Mouse (Mus musculus) kidney, embryonic 14.5 days (tissue): Measurements from ENCODE around the gene Rc3h1. TPM values are rescaled to one million over a fixed set of nuclear protein-coding genes. Genes with fewer than 3 reads are reported as not detected.
A peak's percentile ranks its signal among the peaks of the same experiment; 100 is the strongest.
"Not testable (repeated sequence)": the region's sequence is repeated elsewhere in the genome, so short reads cannot be mapped to it uniquely, and the experiment has no call there.

Experiments
- ATAC-seq: fragments of 200-750 bp; cut with Nextera tagmentation; 2 replicates; pipeline ENCODE4 v1.8.0; 2017; ENCODE audit warnings: moderate number of reproducible peaks, mild to moderate bottlenecking, moderate TSS enrichment, moderate library complexity; ENCODE audit not compliant: low FRiP score, low TSS enrichment
- H3K27ac ChIP-seq: fragments of 300-500 bp; sonication (generic); 2 replicates; pipeline ENCODE4 v1.5.1; 2014; ENCODE audit warnings: low read depth, mild to moderate bottlenecking, low read length, moderate library complexity, mixed read lengths
- H3K27me3 ChIP-seq: fragments of 300-500 bp; sonication (generic); 2 replicates; pipeline ENCODE4 v1.6.1; 2014; ENCODE audit warnings: mild to moderate bottlenecking, low read length; ENCODE audit not compliant: control insufficient read depth, insufficient read depth
- H3K36me3 ChIP-seq: fragments of 300-500 bp; sonication (generic); 2 replicates; pipeline ENCODE4 v1.6.1; 2014; ENCODE audit warnings: low read length, mixed read lengths; ENCODE audit not compliant: control insufficient read depth, insufficient read depth
- H3K4me1 ChIP-seq: fragments of 300-500 bp; sonication (generic); 2 replicates; pipeline ENCODE4 v1.6.1; 2014; ENCODE audit warnings: low read length, mixed read lengths; ENCODE audit not compliant: control insufficient read depth, insufficient read depth
- H3K4me2 ChIP-seq: fragments of 300-500 bp; sonication (generic); replicated peaks from 2 replicates; pipeline ENCODE4 v1.6.1; 2014; ENCODE audit warnings: low read depth, mild to moderate bottlenecking, low read length
- H3K4me3 ChIP-seq: fragments of 300-500 bp; sonication (generic); 2 replicates; pipeline ENCODE4 v1.5.1; 2014; ENCODE audit warnings: mild to moderate bottlenecking, low read length
- H3K9ac ChIP-seq: fragments of 300-500 bp; sonication (generic); 2 replicates; pipeline ENCODE4 v1.6.1; 2014; ENCODE audit warnings: low read depth, mild to moderate bottlenecking, low read length, moderate library complexity
- H3K9me3 ChIP-seq: fragments of 300-500 bp; sonication (generic); 2 replicates; pipeline ENCODE4 v1.6.1; 2016; ENCODE audit warnings: low read length; ENCODE audit not compliant: control insufficient read depth
- WGBS: fragments of 180-500 bp; shearing (Covaris S2); extraction: QIAGEN DNeasy Blood & Tissue Kit; methylation state at CpG from one replicate; pipeline ENCODE4 v1.1.7; 2014; 5-methylcytosine and 5-hydroxymethylcytosine counted together
- polyA plus RNA-seq: library from polyadenylated mRNA; unstranded; fragments of >200 nt; fragmentation: Nextera tagmentation; extraction: Ambion mirVana; gene quantifications from 2 replicates; pipeline ENCODE4 v1.2.1, GENCODE M21; 2014

Gene Rc3h1
- polyA plus RNA-seq, 1 experiment from 2014 or later, result 14.0 TPM

GRCm38 (mm10) chr1:160881378-160881777 is 24.8 kb upstream of the Rc3h1 start:
- not testable (repeated sequence) for H3K36me3 ChIP-seq, H3K4me1 ChIP-seq, H3K9me3 ChIP-seq, ATAC-seq, H3K9ac ChIP-seq, H3K4me3 ChIP-seq, H3K4me2 ChIP-seq, H3K27ac ChIP-seq, H3K27me3 ChIP-seq
- 100% methylated on average over 1 of the region's 1 CpGs for WGBS

- H3K4me2 ChIP-seq, result no peak overlapping the region
- no peak overlapping the region for H3K9ac ChIP-seq
- H3K9me3 ChIP-seq, result no peaks in the 10 kb centered on the region
- no peaks in the 10 kb centered on the region for H3K36me3 ChIP-seq
- no peaks in the 10 kb centered on the region for H3K4me1 ChIP-seq
- no peak for ATAC-seq
- WGBS, result 67% methylated on average over 3 of the region's 3 CpGs
- H3K27me3 ChIP-seq, result no peaks in the 10 kb centered on the region
- no peak overlapping the region for H3K4me3 ChIP-seq
- no peak overlapping the region for H3K27ac ChIP-seq
Measured at GRCm38 (mm10) chr1:160881968-160882367, 24.2 kb upstream of the Rc3h1 start.

- Histone ChIP-seq H3K9me3 (no peaks in the 10 kb centered on the region), H3K9ac (no peak overlapping the region), H3K4me2 (no peak overlapping the region), H3K27me3 (no peaks in the 10 kb centered on the region), H3K27ac (no peak overlapping the region), H3K4me1 (no peaks in the 10 kb centered on the region), H3K36me3 (no peaks in the 10 kb centered on the region), H3K4me3 (no peak overlapping the region)
- ATAC-seq, result no peak
- 83% methylated on average over 3 of the region's 3 CpGs for WGBS
Measured at GRCm38 (mm10) chr1:160884273-160884672, 21.9 kb upstream of the Rc3h1 start.

DNA sequence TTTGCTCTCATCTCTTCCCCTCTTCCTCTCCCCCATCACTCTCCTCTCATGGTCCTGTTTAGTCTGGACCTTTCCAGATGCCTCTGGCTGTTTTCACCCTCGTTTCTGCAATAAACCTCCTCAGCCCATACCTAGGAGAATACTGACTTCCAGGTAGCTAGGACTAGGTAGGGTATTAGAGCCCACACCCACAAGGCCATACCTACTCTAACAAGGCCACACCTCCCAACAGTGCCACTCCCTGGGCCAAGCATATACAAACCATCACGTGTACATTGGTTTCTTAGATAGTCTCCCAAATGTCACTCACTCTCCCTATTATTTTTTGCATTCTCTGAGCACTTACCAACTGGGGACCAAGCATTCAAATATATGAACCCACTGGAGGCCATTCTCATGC is 21.2 kb upstream of the Rc3h1 start:
- no peaks in the 10 kb centered on the region for H3K27me3 ChIP-seq
- H3K4me3 ChIP-seq, result no peak overlapping the region
- H3K9ac ChIP-seq, result no peak overlapping the region
- H3K9me3 ChIP-seq, result no peaks in the 10 kb centered on the region
- H3K4me2 ChIP-seq, result no peak overlapping the region
- H3K4me1 ChIP-seq, result no peaks in the 10 kb centered on the region
- WGBS, result 59% methylated on average over 2 of the region's 2 CpGs
- no peaks in the 10 kb centered on the region for H3K36me3 ChIP-seq
- H3K27ac ChIP-seq, result no peak overlapping the region
- ATAC-seq, result no peak

GRCm38 (mm10) chr1:160899701-160900100 is 6.5 kb upstream of the Rc3h1 start:
- 0 out of 2 replicates have a peak, but pooled peaks have one; percentile 45 for ATAC-seq
- Histone ChIP-seq H3K4me3 (no peak overlapping the region), H3K4me2 (no peak overlapping the region), H3K27ac (no peak overlapping the region), H3K27me3 (no peaks in the 10 kb centered on the region), H3K9me3 (no peaks in the 10 kb centered on the region), H3K36me3 (no peaks in the 10 kb centered on the region), H3K4me1 (peaks cover 3% of the 10 kb centered on the region; the same call in 1 of the 2 replicates), H3K9ac (no peak overlapping the region)
- WGBS, result 20% methylated on average over 10 of the region's 10 CpGs

- Histone ChIP-seq H3K27ac (no peak overlapping the region), H3K4me2 (no peak overlapping the region), H3K4me3 (no peak overlapping the region), H3K9ac (no peak overlapping the region), H3K27me3 (no peaks in the 10 kb centered on the region), H3K36me3 (no peaks in the 10 kb centered on the region), H3K9me3 (no peaks in the 10 kb centered on the region), H3K4me1 (peaks cover 6% of the 10 kb centered on the region; the same call in 1 of the 2 replicates)
- no peak for ATAC-seq
- WGBS, result 67% methylated on average over 4 of the region's 4 CpGs
Measured at GRCm38 (mm10) chr1:160904047-160904446, 2.2 kb upstream of the Rc3h1 start.

GRCm38 (mm10) chr1:160906558-160907481 is 602 bp downstream of the Rc3h1 start:
- Histone ChIP-seq H3K27me3 (no peaks in the 10 kb centered on the region), H3K36me3 (no peaks in the 10 kb centered on the region), H3K4me1 (0 out of 2 replicates have a peak, but pooled peaks cover 5% of the 10 kb centered on the region), H3K27ac (peak overlapping the region; percentile 87), H3K4me2 (peak overlapping the region; percentile 66), H3K9me3 (no peaks in the 10 kb centered on the region), H3K4me3 (peak overlapping the region; percentile 96), H3K9ac (peak overlapping the region; percentile 95)
- ATAC-seq, result peak; percentile 82
- under 1% methylated on average over 45 of the region's 67 CpGs for WGBS

DNA sequence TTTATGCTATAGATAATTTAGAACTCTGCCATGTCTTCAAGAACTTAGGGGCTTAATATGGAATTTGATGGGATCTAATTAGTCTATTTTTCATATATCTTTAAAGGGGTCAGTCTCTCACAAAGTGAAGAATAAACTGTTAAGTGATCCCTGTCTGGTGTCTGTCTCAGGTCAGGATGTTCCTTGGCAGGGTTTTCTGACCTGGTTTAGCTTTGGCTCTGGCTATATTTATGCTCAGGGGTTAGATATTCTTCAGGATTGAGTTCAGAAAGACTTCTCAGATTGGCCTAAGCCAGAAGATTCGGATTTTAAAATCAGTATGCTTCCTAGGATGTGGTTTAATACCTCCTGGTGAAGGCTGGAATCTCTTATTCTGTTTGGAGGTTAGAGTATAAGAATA is 4.0 kb downstream of the Rc3h1 start:
- Histone ChIP-seq H3K27me3 (no peaks in the 10 kb centered on the region), H3K9ac (no peak overlapping the region), H3K4me3 (no peak overlapping the region), H3K36me3 (no peaks in the 10 kb centered on the region), H3K4me1 (0 out of 2 replicates have a peak, but pooled peaks cover 5% of the 10 kb centered on the region), H3K27ac (no peak overlapping the region), H3K9me3 (no peaks in the 10 kb centered on the region), H3K4me2 (no peak overlapping the region)
- ATAC-seq, result no peak
- 97% methylated on average over 1 of the region's 1 CpGs for WGBS

DNA sequence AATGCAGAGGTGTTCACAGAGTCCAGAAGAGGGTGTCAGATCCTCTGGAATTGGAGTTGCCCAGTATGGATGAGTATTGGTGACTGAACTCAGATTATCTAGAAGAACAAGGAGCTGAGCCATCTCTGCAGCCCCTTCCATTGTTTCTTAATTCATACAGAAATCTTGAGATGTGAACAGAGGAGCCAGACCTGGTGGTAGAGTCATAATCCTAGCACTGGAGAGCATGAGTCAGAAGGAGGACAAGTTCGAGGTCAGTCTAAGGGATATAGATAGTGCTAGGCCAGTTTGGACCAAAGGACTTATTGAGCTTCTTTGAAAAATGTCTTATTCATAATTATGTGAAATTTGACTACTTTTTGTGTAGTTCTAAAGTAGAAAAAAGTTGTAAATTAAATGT is 4.6 kb downstream of the Rc3h1 start:
- H3K36me3 ChIP-seq, result no peaks in the 10 kb centered on the region
- H3K9me3 ChIP-seq, result no peaks in the 10 kb centered on the region
- no peaks in the 10 kb centered on the region for H3K27me3 ChIP-seq
- ATAC-seq, result no peak
- 95% methylated on average over 1 of the region's 1 CpGs for WGBS
- H3K27ac ChIP-seq, result no peak overlapping the region
- H3K9ac ChIP-seq, result no peak overlapping the region
- H3K4me2 ChIP-seq, result no peak overlapping the region
- no peak overlapping the region for H3K4me3 ChIP-seq
- 0 out of 2 replicates have a peak, but pooled peaks cover 5% of the 10 kb centered on the region for H3K4me1 ChIP-seq
